Mouse (Mus musculus): ENCODE measurements around the gene Tuft1. TPM values are rescaled to one million over a fixed set of nuclear protein-coding genes. Genes with fewer than 3 reads are reported as not detected.
A peak's percentile ranks its signal among the peaks of the same experiment; 100 is the strongest.

Tuft1 gene
- polyA plus RNA-seq, 1 experiment from 2014 or later, result 3.9 TPM

GRCm38 (mm10) chr3:94611343-94611742 is 47.3 kb downstream of the Tuft1 start:
- Histone ChIP-seq H3K27ac (replicated peaks) (no peak overlapping the region), H3K36me3 (no peaks in the 10 kb centered on the region), H3K4me3 (no peak overlapping the region), H3K27me3 (ENCODE audit: low read depth, poor library complexity, severe bottlenecking) (no peaks in the 10 kb centered on the region), H3K4me1 (peaks cover 11% of the 10 kb centered on the region), H3K9me3 (replicated peaks) (no peaks in the 10 kb centered on the region)
- no peak for DNase-seq (ENCODE audit: low spot score)
- WGBS, result 76% methylated on average over 4 of the region's 4 CpGs

GRCm38 (mm10) chr3:94610581-94610980 is 48.1 kb downstream of the Tuft1 start:
- WGBS, result 86% methylated on average over 2 of the region's 2 CpGs
- Histone ChIP-seq H3K36me3 (no peaks in the 10 kb centered on the region), H3K9me3 (replicated peaks) (no peaks in the 10 kb centered on the region), H3K4me3 (no peak overlapping the region), H3K4me1 (peaks cover 11% of the 10 kb centered on the region), H3K27me3 (ENCODE audit: low read depth, poor library complexity, severe bottlenecking) (no peaks in the 10 kb centered on the region), H3K27ac (replicated peaks) (no peak overlapping the region)
- no peak for DNase-seq (ENCODE audit: low spot score)

GRCm38 (mm10) chr3:94609621-94610020 is 49.1 kb downstream of the Tuft1 start:
- Histone ChIP-seq H3K4me3 (no peak overlapping the region), H3K9me3 (replicated peaks) (no peaks in the 10 kb centered on the region), H3K36me3 (no peaks in the 10 kb centered on the region), H3K27me3 (ENCODE audit: low read depth, poor library complexity, severe bottlenecking) (no peaks in the 10 kb centered on the region), H3K27ac (replicated peaks) (no peak overlapping the region), H3K4me1 (peaks cover 11% of the 10 kb centered on the region)
- DNase-seq (ENCODE audit: low spot score), result no peak
- 91% methylated on average over 3 of the region's 3 CpGs for WGBS

- H3K4me1 ChIP-seq, result no peaks in the 10 kb centered on the region
- no peak overlapping the region for H3K4me3 ChIP-seq
Observed at GRCm38 (mm10) chr3:94601959-94602358, 56.7 kb downstream of the Tuft1 start.

GRCm38 (mm10) chr3:94597224-94597779 is 61.4 kb downstream of the Tuft1 start:
- Histone ChIP-seq H3K27me3 (ENCODE audit: low read depth, poor library complexity, severe bottlenecking) (no peaks in the 10 kb centered on the region), H3K4me1 (no peaks in the 10 kb centered on the region), H3K27ac (replicated peaks) (no peak overlapping the region), H3K4me3 (no peak overlapping the region), H3K36me3 (no peaks in the 10 kb centered on the region), H3K9me3 (replicated peaks) (0 out of 2 replicates have a peak, but pooled peaks cover 6% of the 10 kb centered on the region)
- 88% methylated on average over 3 of the region's 3 CpGs for WGBS
- DNase-seq (ENCODE audit: low spot score), result no peak

More at GRCm38 (mm10) chr3:94601959-94602358, 56.7 kb downstream of the Tuft1 start:
- Histone ChIP-seq H3K36me3 (no peaks in the 10 kb centered on the region), H3K27me3 (ENCODE audit: low read depth, poor library complexity, severe bottlenecking) (no peaks in the 10 kb centered on the region), H3K27ac (replicated peaks) (no peak overlapping the region), H3K9me3 (replicated peaks) (no peaks in the 10 kb centered on the region)
- DNase-seq (ENCODE audit: low spot score), result peak; percentile 47
- 3% methylated on average over 4 of the region's 4 CpGs for WGBS

GRCm38 (mm10) chr3:94595871-94596287 is 62.8 kb downstream of the Tuft1 start:
- no peak overlapping the region for H3K4me3 ChIP-seq
- H3K4me1 ChIP-seq, result no peaks in the 10 kb centered on the region
- DNase-seq (ENCODE audit: low spot score), result no peak
- H3K36me3 ChIP-seq, result no peaks in the 10 kb centered on the region
- no peaks in the 10 kb centered on the region for H3K27me3 ChIP-seq (ENCODE audit: low read depth, poor library complexity, severe bottlenecking)
- H3K9me3 ChIP-seq (replicated peaks), result 0 out of 2 replicates have a peak, but pooled peaks cover 6% of the 10 kb centered on the region
- 90% methylated on average over 6 of the region's 6 CpGs for WGBS
- H3K27ac ChIP-seq (replicated peaks), result no peak overlapping the region

GRCm38 (mm10) chr3:94591066-94591465 is 67.6 kb downstream of the Tuft1 start:
- Histone ChIP-seq H3K27ac (replicated peaks) (no peak overlapping the region), H3K36me3 (no peaks in the 10 kb centered on the region), H3K4me1 (no peaks in the 10 kb centered on the region), H3K4me3 (no peak overlapping the region), H3K9me3 (replicated peaks) (0 out of 2 replicates have a peak, but pooled peaks cover 6% of the 10 kb centered on the region), H3K27me3 (ENCODE audit: low read depth, poor library complexity, severe bottlenecking) (no peaks in the 10 kb centered on the region)
- DNase-seq (ENCODE audit: low spot score), result no peak
- WGBS, result 87% methylated on average over 5 of the region's 5 CpGs

- Histone ChIP-seq H3K4me3 (no peak overlapping the region), H3K27me3 (ENCODE audit: low read depth, poor library complexity, severe bottlenecking) (no peaks in the 10 kb centered on the region), H3K27ac (replicated peaks) (no peak overlapping the region), H3K36me3 (no peaks in the 10 kb centered on the region), H3K9me3 (replicated peaks) (no peaks in the 10 kb centered on the region), H3K4me1 (no peaks in the 10 kb centered on the region)
- no peak for DNase-seq (ENCODE audit: low spot score)
- WGBS, result 82% methylated on average over 5 of the region's 5 CpGs
Observed at GRCm38 (mm10) chr3:94587962-94588361, 70.7 kb downstream of the Tuft1 start.

GRCm38 (mm10) chr3:94582944-94583343 is 75.7 kb downstream of the Tuft1 start:
- H3K36me3 ChIP-seq, result no peaks in the 10 kb centered on the region
- no peak for DNase-seq (ENCODE audit: low spot score)
- H3K4me1 ChIP-seq, result peaks cover 33% of the 10 kb centered on the region
- H3K9me3 ChIP-seq (replicated peaks), result no peaks in the 10 kb centered on the region
- peak overlapping the region; percentile 88; the same call in 1 of the 2 replicates for H3K4me3 ChIP-seq
- no peak overlapping the region; the same call in 1 of the 2 replicates for H3K27ac ChIP-seq (replicated peaks)
- WGBS, result 70% methylated on average over 7 of the region's 7 CpGs
- H3K27me3 ChIP-seq (ENCODE audit: low read depth, poor library complexity, severe bottlenecking), result no peaks in the 10 kb centered on the region

- Histone ChIP-seq H3K27me3 (ENCODE audit: low read depth, poor library complexity, severe bottlenecking) (no peaks in the 10 kb centered on the region), H3K4me3 (peak within 1 kb of the TSS; percentile 88), H3K4me1 (peaks cover 33% of the 10 kb centered on the region), H3K27ac (replicated peaks) (peak within 1 kb of the TSS; percentile 96), H3K36me3 (no peaks in the 10 kb centered on the region), H3K9me3 (replicated peaks) (no peaks in the 10 kb centered on the region)
- WGBS, result under 1% methylated on average over 42 of the region's 42 CpGs
- DNase-seq (ENCODE audit: low spot score), result peak; percentile 94
Observed at GRCm38 (mm10) chr3:94582456-94582891, 76.2 kb downstream of the Tuft1 start, which contains the start of gene Snx27. Gene Snx27 (minus strand): TSS chr3:94582716.

- Histone ChIP-seq H3K4me1 (peaks cover 33% of the 10 kb centered on the region), H3K27ac (replicated peaks) (peak overlapping the region; percentile 96), H3K36me3 (no peaks in the 10 kb centered on the region), H3K9me3 (replicated peaks) (no peaks in the 10 kb centered on the region), H3K4me3 (peak overlapping the region; percentile 88), H3K27me3 (ENCODE audit: low read depth, poor library complexity, severe bottlenecking) (no peaks in the 10 kb centered on the region)
- under 1% methylated on average over 44 of the region's 48 CpGs for WGBS
- no peak for DNase-seq (ENCODE audit: low spot score)
Observed at GRCm38 (mm10) chr3:94581793-94582455, 76.7 kb downstream of the Tuft1 start.

GRCm38 (mm10) chr3:94581138-94581780 is 77.4 kb downstream of the Tuft1 start:
- Histone ChIP-seq H3K9me3 (replicated peaks) (no peaks in the 10 kb centered on the region), H3K27ac (replicated peaks) (peak overlapping the region; percentile 96), H3K27me3 (ENCODE audit: low read depth, poor library complexity, severe bottlenecking) (no peaks in the 10 kb centered on the region), H3K4me1 (peaks cover 33% of the 10 kb centered on the region), H3K4me3 (peak overlapping the region; percentile 88), H3K36me3 (no peaks in the 10 kb centered on the region)
- WGBS, result 3% methylated on average over 16 of the region's 16 CpGs
- peak; percentile 14 for DNase-seq (ENCODE audit: low spot score)

- Histone ChIP-seq H3K27me3 (ENCODE audit: low read depth, poor library complexity, severe bottlenecking) (no peaks in the 10 kb centered on the region), H3K4me3 (no peak overlapping the region), H3K9me3 (replicated peaks) (no peaks in the 10 kb centered on the region), H3K27ac (replicated peaks) (no peak overlapping the region), H3K4me1 (peaks cover 11% of the 10 kb centered on the region), H3K36me3 (no peaks in the 10 kb centered on the region; the same call in 1 of the 2 replicates)
- WGBS, result 93% methylated on average over 6 of the region's 6 CpGs
- DNase-seq (ENCODE audit: low spot score), result no peak
Observed at GRCm38 (mm10) chr3:94574506-94574905, 84.2 kb downstream of the Tuft1 start.

Data from midbrain, embryonic 10.5 days (tissue).